Mouse (Mus musculus) common myeloid progenitor, adult 5-6 weeks (primary cell): ENCODE data around the gene Lgr6. TPM values are rescaled to one million over a fixed set of nuclear protein-coding genes. Genes with fewer than 3 reads are reported as not detected.
A peak's percentile ranks its signal among the peaks of the same experiment; 100 is the strongest.

Experiments
- ATAC-seq: replicated peaks from 2 replicates; pipeline ENCODE4 v1.8.0; 2016; ENCODE audit warnings: low read depth, mild to moderate bottlenecking, moderate TSS enrichment, inconsistent platforms; ENCODE audit not compliant: poor library complexity, severe bottlenecking
- total RNA-seq: library from RNA; stranded (forward); fragments of 200-1000, 187-1606 nt; gene quantifications from 2 replicates; pipeline ENCODE4 v1.2.3, GENCODE M21; 2017

The Lgr6 gene
- total RNA-seq, 1 experiment from 2014 or later = 0.05 TPM

DNA sequence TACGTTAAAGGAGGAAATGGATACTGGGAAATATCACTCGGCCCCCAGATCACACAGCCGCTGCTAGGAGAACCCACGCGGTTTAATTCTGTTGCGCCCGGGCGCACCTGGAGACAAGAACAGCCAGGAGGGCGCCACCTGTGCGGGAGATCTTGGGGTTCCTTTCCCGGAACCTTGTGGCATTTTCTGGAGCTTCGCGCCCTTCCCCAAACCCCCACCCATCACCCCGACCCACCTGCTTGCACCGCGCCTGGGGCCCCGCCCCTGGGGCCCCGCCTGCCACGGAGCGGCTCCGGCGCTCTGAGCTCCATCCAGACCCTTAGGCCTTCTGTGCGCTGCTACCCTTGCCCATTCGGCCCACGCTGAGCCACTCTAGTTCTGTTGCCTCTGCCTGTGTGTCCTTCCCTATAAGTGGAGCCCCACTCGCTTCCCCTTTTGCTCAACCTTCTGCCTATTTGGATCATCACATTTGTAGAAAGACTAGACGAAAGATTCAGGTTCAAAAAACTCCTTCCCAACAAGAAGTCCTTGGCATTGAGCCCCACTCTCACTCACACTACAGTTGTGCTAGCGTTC is 19.7 kb downstream of the Lgr6 start:
- peak; percentile 45; the same call in 1 of the 2 replicates for ATAC-seq

DNA sequence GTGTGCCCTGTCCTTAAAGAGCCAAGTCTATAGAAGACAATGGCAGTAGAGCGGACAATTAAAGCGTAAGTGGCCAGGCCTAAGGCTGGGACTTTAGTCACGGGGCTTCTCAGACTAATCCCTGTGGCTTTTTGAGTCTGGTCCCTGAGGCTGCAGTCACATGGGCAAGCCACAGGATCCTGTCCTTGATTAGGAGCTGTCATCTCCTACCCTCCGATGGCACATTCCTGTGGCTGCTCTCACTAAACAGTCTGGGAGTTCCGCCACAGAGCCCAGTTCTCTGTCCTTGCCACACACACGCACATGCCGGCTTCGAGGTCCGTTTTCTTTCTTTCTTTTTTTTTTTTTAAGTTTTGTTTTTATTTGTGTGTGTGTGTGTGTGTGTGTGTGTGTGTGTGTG is 21.6 kb downstream of the Lgr6 start:
- peak; percentile 28 for ATAC-seq

GRCm38 (mm10) chr1:135082267-135082666 is 22.8 kb downstream of the Lgr6 start:
- ATAC-seq = peak; percentile 69

DNA sequence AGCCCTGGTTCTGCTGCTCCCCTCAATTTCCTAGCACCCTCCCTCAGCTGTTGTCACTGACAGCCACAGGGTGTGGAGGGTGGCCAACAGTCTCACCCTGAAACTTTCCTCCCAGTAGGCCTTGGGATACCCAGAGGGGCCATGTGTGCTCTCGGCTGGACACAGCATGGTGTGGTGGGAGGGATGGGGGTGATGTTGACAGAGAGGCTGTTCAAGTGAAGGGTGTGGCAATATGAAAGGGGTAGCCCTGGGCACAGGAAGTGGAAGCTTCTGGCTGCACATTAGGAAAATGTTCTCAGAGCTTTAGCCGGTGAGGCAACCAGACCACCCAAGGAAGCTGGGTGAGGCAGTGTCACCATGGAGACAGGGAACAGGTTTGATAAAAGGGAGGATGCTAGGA is 26.1 kb downstream of the Lgr6 start:
- ATAC-seq = no peak

DNA sequence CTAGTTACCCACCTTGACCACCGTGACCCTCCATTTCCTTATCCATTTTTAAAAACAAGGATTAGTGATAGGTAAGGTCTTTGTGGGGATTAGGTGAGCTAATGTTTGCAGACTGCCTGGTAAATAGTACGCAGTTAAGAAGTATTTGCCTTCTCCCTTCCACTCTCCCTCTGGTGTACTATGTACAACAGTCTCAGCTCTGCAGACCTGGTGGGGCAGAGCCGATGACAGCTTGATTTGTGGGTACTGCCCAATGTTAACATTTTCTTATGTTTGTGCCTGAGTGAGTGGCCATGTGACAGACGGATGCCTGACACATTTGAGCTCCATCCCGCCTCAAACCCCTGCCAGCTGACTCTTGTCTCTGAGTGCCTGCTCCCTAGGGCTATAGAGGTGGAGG is 28.6 kb downstream of the Lgr6 start:
- no peak for ATAC-seq

DNA sequence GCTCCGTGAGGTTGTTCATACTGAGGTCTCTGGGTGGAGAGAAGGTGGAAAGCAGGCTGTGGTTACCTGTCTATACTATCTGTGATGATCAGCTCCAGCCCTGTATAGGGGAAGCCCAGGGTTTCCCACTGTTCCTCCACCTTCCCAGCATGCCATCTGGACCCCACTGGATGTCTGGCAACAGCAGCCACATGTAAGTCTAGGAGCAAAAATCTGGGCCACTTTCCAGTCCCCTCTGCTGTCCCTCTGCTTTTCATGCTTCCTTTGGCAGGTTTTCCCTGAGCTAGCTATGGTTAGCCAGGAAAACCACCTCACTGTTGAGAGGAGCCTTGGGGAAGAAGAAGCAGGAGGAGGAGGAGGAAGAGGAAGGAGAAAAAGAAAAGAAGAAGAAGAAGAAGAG is 29.8 kb downstream of the Lgr6 start:
- ATAC-seq = no peak

- no peak for ATAC-seq
Measured at GRCm38 (mm10) chr1:135072643-135073042, 32.4 kb downstream of the Lgr6 start.

DNA sequence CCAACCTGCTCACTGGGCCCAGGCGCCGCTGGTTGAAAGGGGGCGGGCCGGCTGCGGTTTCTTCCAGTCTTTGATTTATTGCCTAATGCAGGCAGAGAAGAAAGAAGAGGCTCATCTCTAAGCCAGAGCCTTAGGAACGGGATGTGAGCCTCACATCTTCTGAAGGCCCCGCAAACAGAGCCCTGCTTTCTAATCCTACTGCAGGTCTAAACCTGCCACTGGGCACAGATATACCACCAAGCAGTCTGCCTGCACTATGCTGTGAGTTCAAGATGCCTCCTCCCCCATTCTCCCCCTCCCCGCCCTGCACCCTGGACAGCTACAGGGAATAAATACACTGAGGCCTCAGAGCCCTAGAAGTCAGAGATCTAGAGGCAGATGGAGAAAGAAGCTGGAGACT is 35.2 kb downstream of the Lgr6 start:
- ATAC-seq = 0 out of 2 replicates have a peak, but pooled peaks have one; percentile 47

DNA sequence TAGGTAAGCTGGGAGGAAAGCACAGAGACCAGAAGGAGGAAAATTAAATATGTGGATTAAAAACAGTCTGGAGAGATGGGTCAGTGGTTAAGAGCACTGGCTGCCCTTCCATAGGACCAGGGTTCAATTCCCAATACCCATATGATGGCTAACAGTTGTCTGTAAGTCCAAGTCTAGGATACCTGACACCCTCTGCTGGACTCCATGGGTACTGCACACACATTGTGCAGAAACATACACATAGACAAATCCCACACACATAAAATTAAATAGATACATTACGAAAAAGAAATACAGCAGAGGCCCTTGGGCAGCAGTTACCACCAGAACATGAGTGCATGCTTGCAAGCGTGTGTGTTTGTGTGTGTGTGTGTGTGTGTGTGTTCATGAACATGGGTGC is 40.6 kb downstream of the Lgr6 start:
- ATAC-seq = no peak

GRCm38 (mm10) chr1:135062936-135063335 is 42.1 kb downstream of the Lgr6 start:
- no peak for ATAC-seq

GRCm38 (mm10) chr1:135061300-135061699 is 43.8 kb downstream of the Lgr6 start:
- ATAC-seq = no peak

- peak; percentile 45; the same call in 1 of the 2 replicates for ATAC-seq
Measured at GRCm38 (mm10) chr1:135060174-135060573, 44.9 kb downstream of the Lgr6 start.

GRCm38 (mm10) chr1:135056901-135057300 is 48.2 kb downstream of the Lgr6 start:
- ATAC-seq = no peak

GRCm38 (mm10) chr1:135054121-135054520 is 51.0 kb downstream of the Lgr6 start:
- ATAC-seq = no peak

GRCm38 (mm10) chr1:135044439-135044838 is 60.6 kb downstream of the Lgr6 start:
- ATAC-seq = no peak

GRCm38 (mm10) chr1:135036297-135036696 is 68.8 kb downstream of the Lgr6 start:
- peak; percentile 94 for ATAC-seq

DNA sequence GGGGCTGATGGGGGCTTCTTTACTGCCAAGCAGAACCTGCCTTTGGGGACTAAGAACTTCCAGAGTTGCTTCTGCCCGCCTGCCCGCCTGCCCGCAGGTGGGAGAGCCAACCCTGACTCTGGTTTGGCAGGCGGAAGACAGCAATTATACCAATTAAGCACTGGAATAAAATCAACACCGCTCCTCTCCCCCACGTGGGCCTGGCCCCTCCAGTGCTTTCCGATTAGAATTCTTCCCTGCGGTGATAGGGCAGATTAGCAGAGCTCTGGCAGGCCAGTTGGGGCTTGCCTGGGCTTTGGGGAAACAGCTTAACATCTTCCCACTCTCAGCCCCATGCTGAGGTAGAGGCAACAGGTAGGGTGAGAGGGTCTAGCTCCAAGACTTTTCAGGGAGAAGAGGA is 72.4 kb downstream of the Lgr6 start:
- ATAC-seq = no peak

GRCm38 (mm10) chr1:135030121-135030520 is 75.0 kb downstream of the Lgr6 start:
- ATAC-seq = no peak

DNA sequence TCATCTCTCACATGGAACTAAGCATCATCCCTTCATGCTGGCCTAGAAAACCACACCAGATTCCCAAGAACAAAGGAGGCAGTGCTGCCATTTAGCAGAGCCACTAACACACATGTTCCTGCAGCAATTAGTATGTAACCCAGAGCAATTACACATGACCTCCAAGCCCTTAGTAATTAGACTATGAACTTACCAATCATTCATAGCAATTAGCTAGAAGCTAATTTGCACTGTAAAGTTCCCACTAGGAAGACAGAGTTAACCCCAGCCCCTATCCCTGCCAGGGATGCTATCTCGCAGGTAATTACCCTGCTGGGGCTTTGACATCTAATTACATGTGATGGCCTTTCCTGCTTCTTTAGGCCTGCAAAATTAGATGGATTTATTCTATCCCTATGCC is 78.8 kb downstream of the Lgr6 start:
- no peak for ATAC-seq

- no peak for ATAC-seq
Measured at GRCm38 (mm10) chr1:135023583-135023982, 81.5 kb downstream of the Lgr6 start.

- ATAC-seq = no peak
Measured at GRCm38 (mm10) chr1:135021936-135022335, 83.1 kb downstream of the Lgr6 start.

GRCm38 (mm10) chr1:135020970-135021369 is 84.1 kb downstream of the Lgr6 start:
- ATAC-seq = no peak
